In genomic region chr4:137164429-137164828, GRCm38 (mm10) we compare ENCODE assay signal across 8 mouse cellular contexts.
DNase-seq lines count a peak whose midpoint lies in the region; ATAC-seq lines count a peak whose summit lies in the region.

No protein-coding gene starts in this region.

- DNase-seq in adrenal gland, adult (ENCODE audit: inconsistent age in 2 of 2, low spot score in 1 of 2), result peak; percentile 86 to 96
- peak; percentile 87 for DNase-seq in embryo, embryonic 10 days (ENCODE audit: low spot score)
- DNase-seq in gastrocnemius, postnatal 14 days, result peak; percentile 69
- peak; percentile 81 for DNase-seq in induced T-regulatory cell, adult 2 months (ENCODE audit: low read depth)
- DNase-seq in left cerebral cortex, postnatal 10 days (ENCODE audit: extremely low spot score in 1 of 2, low spot score in 2 of 2), result peak; percentile 56 to 82
- DNase-seq in right cerebral cortex, postnatal 36 days (ENCODE audit: low spot score in 2 of 2), result peak; percentile 64 to 66
- DNase-seq in urinary bladder, postnatal 4 days (ENCODE audit: low spot score in 2 of 2), result peak; percentile 75 to 88

- intact Hi-C loops in gastrocnemius, postnatal 14 days (cut with DNase I; ENCODE audit: low total_unique reads), result loop anchor here (5.0 kb wide), 1 partner anchor 128 kb away; no protein-coding TSS in a partner anchor
- intact Hi-C loops in left cerebral cortex, postnatal 10 days (cut with DNase I), result loop anchor here (5.0 kb wide), 1 partner anchor 113 kb away; the partner anchor contains the start of gene Wnt4

- ATAC-seq in megakaryocyte-erythroid progenitor cell, adult 5-6 weeks (replicated peaks; ENCODE audit: low FRiP score, low TSS enrichment, poor library complexity, severe bottlenecking), result peak; percentile 89

Comparison
In these comparisons a context has a peak if more than half of its experiments do, and no peak if none do; other contexts are left out.
1. Peak in every context shown above with its lines: DNase-seq and ATAC-seq.